Mouse (Mus musculus) E14TG2a.4 (cell line): ENCODE data around the gene Grb2.

Experiments used
- CTCF ChIP-seq: conservative IDR thresholded peaks from 2 replicates; pipeline ENCODE4 v1.5.1; 2014; ENCODE audit warnings: low read length
- NANOG ChIP-seq: IDR thresholded peaks from 2 replicates; pipeline ENCODE4 v1.6.1; 2014; ENCODE audit warnings: borderline replicate concordance, low read length, mixed read lengths
- POU5F1 ChIP-seq: IDR thresholded peaks from 2 replicates; pipeline ENCODE4 v1.6.1; 2014; ENCODE audit warnings: low read length, borderline replicate concordance

DNA sequence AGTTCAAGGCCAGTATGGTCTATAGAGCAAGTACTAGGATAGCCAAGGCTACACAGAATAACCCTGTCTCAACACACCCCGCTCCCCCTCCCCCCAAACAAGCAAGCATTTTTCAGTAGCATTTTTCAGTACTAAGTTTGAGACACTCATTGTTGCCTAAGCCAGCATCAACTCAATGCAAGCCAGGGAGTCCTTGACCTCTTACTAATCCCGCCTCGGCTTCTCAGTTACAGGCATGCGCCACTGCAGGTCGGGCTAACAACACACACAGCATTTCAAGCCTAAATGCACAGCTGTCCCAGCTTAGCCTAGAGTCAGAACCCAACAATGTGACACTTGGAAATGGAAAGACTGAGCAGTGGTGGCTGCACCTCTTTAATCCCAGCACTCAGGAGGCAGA, 25.1 kb downstream of the Grb2 start:
- no peak for TF ChIP-seq CTCF
- no peak for TF ChIP-seq POU5F1
- TF ChIP-seq NANOG, result no peak
